Mouse (Mus musculus) testis, adult 2 months (tissue): ENCODE measurements at regions not wholly inside any gene's neighbourhood (a gene's known extent, or its start where the extent isn't known, plus 50 kb on each side); places are given as distances from the start of the nearest gene placed in this dataset.

Source experiments
- H3K27ac ChIP-seq: fragments of 200-500 bp; 2 replicates; pipeline ENCODE4 v1.5.1; 2012; ENCODE audit warnings: low read depth, low read length; ENCODE audit not compliant: control insufficient read depth, insufficient read depth
- H3K27me3 ChIP-seq: fragments of 200-500 bp; 2 replicates; pipeline ENCODE4 v1.6.1; 2012; ENCODE audit warnings: mild to moderate bottlenecking, low read length, moderate library complexity; ENCODE audit not compliant: control insufficient read depth, insufficient read depth
- H3K36me3 ChIP-seq: fragments of 200-500 bp; 2 replicates; pipeline ENCODE4 v1.6.1; 2012; ENCODE audit warnings: mild to moderate bottlenecking, low read length; ENCODE audit not compliant: control insufficient read depth, insufficient read depth
- H3K4me1 ChIP-seq: fragments of 200-500 bp; 2 replicates; pipeline ENCODE4 v1.6.1; 2012; ENCODE audit warnings: low read length; ENCODE audit not compliant: control insufficient read depth, insufficient read depth
- H3K4me3 ChIP-seq: fragments of 200-500 bp; 2 replicates; pipeline ENCODE4 v1.5.1; 2012; ENCODE audit warnings: low read depth, mild to moderate bottlenecking, low read length, moderate library complexity, mixed read lengths; ENCODE audit not compliant: control insufficient read depth
- CTCF ChIP-seq: fragments of 200-500 bp; IDR thresholded peaks from 2 replicates; pipeline ENCODE4 v1.5.1; 2012; ENCODE audit warnings: low read depth, mild to moderate bottlenecking, inconsistent platforms, low read length, moderate library complexity; ENCODE audit not compliant: control insufficient read depth, insufficient read depth, insufficient replicate concordance
- POLR2A ChIP-seq: fragments of 200-500 bp; IDR thresholded peaks from 2 replicates; pipeline ENCODE4 v1.6.1; 2012; ENCODE audit warnings: low read depth, mild to moderate bottlenecking, inconsistent platforms, low read length, moderate library complexity; ENCODE audit not compliant: control insufficient read depth

GRCm38 (mm10) chr10:53852091-53852490 is 101.2 kb upstream of the Fam184a start:
- H3K27me3 ChIP-seq, result no peaks in the 10 kb centered on the region
- no peaks in the 10 kb centered on the region for H3K36me3 ChIP-seq
- no peak overlapping the region for H3K27ac ChIP-seq
- H3K4me3 ChIP-seq, result no peak overlapping the region
- H3K4me1 ChIP-seq, result no peaks in the 10 kb centered on the region
- no peak for TF ChIP-seq POLR2A

- H3K4me1 ChIP-seq, result no peaks in the 10 kb centered on the region
- no peak for TF ChIP-seq CTCF
- no peak for TF ChIP-seq POLR2A
Measured at GRCm38 (mm10) chr10:53850568-53850967, 99.6 kb upstream of the Fam184a start.

GRCm38 (mm10) chr10:53813244-53813620 is 62.3 kb upstream of the Fam184a start:
- H3K36me3 ChIP-seq, result no peaks in the 10 kb centered on the region
- TF ChIP-seq POLR2A, result no peak
- TF ChIP-seq CTCF, result no peak
- H3K27me3 ChIP-seq, result no peaks in the 10 kb centered on the region
- H3K4me1 ChIP-seq, result no peaks in the 10 kb centered on the region
- no peak overlapping the region for H3K4me3 ChIP-seq
- no peak overlapping the region for H3K27ac ChIP-seq

More at GRCm38 (mm10) chr10:53850568-53850967, 99.6 kb upstream of the Fam184a start:
- H3K27me3 ChIP-seq, result no peaks in the 10 kb centered on the region
- no peaks in the 10 kb centered on the region for H3K36me3 ChIP-seq
- peak overlapping the region; percentile 32 for H3K4me3 ChIP-seq
- no peak overlapping the region for H3K27ac ChIP-seq

- H3K36me3 ChIP-seq, result no peaks in the 10 kb centered on the region
- TF ChIP-seq POLR2A (no peak), CTCF (no peak; the same call in 1 of the 2 replicates)
- H3K27me3 ChIP-seq, result no peaks in the 10 kb centered on the region
- H3K4me1 ChIP-seq, result no peaks in the 10 kb centered on the region
- H3K27ac ChIP-seq, result no peak overlapping the region
- H3K4me3 ChIP-seq, result no peak overlapping the region
Measured at GRCm38 (mm10) chr10:53812597-53813243, 61.8 kb upstream of the Fam184a start.

DNA sequence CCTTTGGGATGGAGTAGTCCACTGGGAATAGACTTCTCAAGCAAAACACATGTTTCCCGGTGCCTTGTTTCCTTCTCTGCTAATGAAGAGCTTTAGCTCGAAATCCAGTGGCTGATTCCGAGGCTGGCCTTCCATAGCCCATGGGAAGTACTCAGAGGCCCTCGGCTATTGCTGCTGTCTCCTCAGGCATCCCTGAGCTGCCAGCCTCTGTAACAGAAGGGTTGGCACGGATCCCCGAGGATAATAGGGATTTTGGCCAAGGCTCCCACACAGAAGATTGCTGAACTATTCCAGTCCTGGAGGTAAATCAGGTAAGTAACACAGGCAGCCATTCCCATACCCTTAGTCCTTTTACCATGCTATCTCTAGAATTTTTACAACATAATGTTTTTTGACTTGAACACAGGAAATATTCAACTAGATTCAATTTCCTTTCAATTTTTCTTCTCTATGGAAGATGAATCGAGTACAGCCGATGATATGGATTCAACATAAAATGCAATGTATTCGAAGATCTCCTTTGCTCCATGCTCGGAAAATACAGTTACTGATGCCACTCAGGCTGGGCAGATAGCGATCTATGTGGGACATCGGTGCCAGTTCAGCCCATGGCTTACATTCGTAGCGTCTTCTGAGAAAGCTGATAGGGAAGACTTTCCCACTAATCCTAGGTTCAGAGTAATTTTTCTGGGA is 61.1 kb upstream of the Fam184a start:
- Histone ChIP-seq H3K4me1 (no peaks in the 10 kb centered on the region), H3K27me3 (no peaks in the 10 kb centered on the region), H3K36me3 (no peaks in the 10 kb centered on the region), H3K27ac (no peak overlapping the region), H3K4me3 (no peak overlapping the region)
- TF ChIP-seq POLR2A (no peak), CTCF (no peak)

DNA sequence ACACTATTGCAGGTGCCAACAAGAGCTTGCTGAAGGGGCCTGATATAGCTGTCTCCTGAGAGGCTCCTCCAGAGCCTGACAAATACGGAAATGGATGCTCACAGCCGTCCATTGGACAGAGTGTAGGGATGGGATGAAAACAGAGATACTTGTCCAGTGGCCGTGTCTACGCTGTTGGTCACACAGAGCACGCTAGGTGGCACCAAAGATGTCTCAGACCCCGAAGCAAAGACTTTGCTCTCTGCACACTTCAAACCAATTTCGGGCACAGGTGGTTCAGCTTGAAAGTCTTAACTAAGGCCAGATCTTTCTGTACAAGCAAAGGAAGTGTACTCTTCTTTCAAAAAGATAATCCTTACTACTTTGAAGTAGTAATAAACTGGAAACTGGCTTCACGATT is 55.8 kb upstream of the Fam184a start:
- no peaks in the 10 kb centered on the region for H3K36me3 ChIP-seq
- no peaks in the 10 kb centered on the region for H3K4me1 ChIP-seq
- H3K27me3 ChIP-seq, result no peaks in the 10 kb centered on the region
- H3K4me3 ChIP-seq, result no peak overlapping the region
- no peak overlapping the region for H3K27ac ChIP-seq
- TF ChIP-seq CTCF (peak; percentile 9; the same call in 1 of the 2 replicates), POLR2A (no peak)

DNA sequence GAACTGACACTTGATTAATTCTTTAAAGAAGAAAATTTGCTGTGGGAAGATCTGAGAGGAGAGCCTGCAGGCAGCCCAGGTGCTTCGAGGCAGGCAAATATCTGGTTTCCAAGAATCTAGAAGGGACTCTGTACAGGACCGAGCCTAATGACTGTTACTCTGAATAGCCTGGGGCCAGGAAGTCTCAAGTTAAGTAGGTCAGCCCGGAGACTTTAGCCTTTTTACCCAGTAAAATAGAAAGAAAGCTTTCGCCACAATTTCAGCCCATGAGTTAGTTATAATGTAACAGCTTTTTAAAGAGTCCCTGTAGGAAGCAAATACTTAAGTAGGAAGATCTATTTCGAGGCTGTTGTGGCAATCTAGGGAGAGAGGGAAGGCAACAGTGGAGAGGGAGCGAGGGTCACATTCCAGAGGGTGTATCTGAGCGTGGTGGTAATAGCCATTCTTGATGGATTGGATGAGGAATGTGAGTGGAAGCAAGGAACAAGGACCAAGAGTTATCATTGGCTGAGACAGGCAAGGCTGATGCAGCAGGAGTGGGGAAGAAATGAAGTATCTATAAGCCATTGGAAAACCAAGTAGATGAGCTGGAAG is 50.2 kb upstream of the Fam184a start:
- Histone ChIP-seq H3K4me1 (no peaks in the 10 kb centered on the region), H3K27me3 (no peaks in the 10 kb centered on the region), H3K36me3 (no peaks in the 10 kb centered on the region), H3K27ac (no peak overlapping the region), H3K4me3 (no peak overlapping the region)
- TF ChIP-seq CTCF, result no peak
- TF ChIP-seq POLR2A, result no peak
